Mouse (Mus musculus) megakaryocyte, adult 5-6 weeks (primary cell): ENCODE measurements at regions not wholly inside any gene's neighbourhood (a gene's known extent, or its start where the extent isn't known, plus 50 kb on each side); places are given as distances from the start of the nearest gene placed in this dataset.

Source experiments
- ATAC-seq: 2 replicates; pipeline ENCODE4 v1.8.0; 2016; ENCODE audit warnings: mild to moderate bottlenecking, inconsistent platforms; ENCODE audit not compliant: poor library complexity, severe bottlenecking

- no peak for ATAC-seq
Observed at GRCm38 (mm10) chr13:118849541-118849940, 179.9 kb downstream of the Fgf10 start.

GRCm38 (mm10) chr13:118850708-118851107 is 181.1 kb downstream of the Fgf10 start:
- ATAC-seq = no peak

GRCm38 (mm10) chr13:118886339-118886810 is 216.8 kb downstream of the Fgf10 start:
- ATAC-seq = no peak

DNA sequence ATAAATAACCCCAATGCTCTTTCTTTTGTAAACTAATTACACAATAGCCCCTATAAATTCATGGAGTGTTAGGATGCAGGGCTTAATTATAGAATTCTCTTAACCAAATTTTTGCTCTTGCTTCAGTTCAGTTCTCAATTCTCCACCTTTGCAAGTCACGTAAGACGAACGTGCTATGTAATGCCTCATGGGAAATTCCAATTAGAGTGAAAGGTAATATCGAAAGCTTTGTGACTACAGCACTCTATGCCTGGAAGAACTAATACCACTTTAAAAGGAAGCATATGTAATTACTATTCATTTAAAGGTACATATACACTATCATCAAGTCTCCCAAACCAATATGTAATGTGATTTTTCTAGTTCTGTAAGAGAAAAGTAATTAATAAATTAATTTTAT is 225.5 kb downstream of the Fgf10 start:
- no peak for ATAC-seq

- ATAC-seq = no peak
Observed at GRCm38 (mm10) chr13:118901950-118902349, 232.4 kb downstream of the Fgf10 start.

DNA sequence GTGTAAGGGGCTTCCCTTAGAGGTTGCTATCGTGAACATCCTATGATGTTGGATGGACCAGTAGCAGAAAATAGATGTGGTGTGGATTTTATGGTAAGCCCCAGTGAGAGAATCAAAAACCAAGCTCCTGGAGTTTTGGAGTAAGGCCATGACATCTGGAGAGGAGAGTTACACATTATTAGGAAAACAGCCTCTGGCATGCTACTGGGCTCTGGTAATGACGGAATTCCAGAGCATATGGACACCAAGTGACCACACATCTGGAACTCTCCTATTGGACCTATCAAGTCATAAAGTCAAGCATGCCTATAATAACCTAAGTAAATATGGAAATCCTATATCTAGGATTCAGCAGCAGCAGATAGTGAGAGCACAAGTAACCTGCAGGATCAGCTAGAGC is 240.8 kb downstream of the Fgf10 start:
- no peak for ATAC-seq

DNA sequence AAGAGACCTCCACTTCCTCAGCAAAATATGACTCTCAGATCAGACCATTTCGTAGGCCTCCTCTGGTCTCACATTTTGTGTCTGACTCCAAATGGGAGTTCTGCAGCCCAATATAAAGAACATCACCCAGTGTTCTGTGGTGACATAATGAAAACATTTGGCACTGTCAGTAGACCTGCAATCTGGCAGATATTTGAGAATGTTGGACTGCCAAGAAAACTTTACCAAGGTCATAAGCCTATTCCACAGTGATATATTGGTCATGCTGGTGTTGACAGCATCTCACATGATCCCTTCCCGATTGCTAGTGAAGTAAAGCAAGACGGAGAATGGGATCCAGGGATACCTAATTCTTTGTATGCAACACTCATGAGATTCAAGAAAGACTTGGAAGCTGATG is 271.2 kb downstream of the Fgf10 start:
- no peak for ATAC-seq

DNA sequence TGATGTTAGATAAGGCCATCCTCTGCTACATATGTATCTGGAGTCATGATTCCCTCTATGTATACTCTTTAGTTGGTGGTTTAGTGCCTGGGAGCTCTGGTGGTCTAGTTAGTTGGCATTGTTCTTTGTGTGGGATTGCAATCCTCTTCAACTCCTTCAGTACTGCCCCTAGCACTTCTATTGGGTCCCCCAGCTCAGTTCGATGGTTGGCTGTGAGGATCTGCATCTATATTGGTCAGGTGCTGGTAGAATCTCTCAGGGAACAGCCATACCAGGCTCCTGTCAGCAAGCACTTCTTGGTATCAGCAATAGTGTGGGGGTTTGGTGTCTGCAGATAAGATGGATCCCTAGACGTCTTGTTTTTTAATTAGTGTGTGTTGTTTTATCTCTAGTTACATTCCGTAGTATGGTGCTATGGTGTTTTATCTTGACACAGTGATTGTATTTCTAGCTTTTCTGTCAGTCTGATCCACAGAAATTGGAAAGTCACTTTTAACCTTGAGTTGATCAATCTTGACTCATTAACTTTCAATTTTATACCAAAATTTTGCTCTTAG is 296.6 kb downstream of the Fgf10 start:
- no peak for ATAC-seq

DNA sequence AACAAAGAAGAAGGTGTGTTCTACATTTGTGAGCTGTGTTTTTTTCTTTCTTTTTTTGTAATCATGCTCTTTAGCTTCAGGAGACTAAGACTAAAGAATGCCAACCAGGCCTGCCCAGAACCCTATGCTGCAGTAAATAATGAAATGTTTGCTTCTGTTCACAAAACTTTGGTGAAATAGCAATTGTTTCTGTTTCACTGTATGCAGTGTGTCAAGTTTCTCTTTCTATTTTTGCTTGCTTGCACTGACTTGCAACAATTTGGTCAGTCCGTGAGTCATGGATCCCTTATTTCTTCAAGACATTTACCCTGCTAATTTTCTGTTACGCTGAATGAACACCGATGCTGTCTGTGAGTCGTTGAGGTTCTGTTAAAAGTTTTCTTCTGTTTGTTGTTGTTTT is 298.1 kb downstream of the Fgf10 start:
- ATAC-seq = no peak

DNA sequence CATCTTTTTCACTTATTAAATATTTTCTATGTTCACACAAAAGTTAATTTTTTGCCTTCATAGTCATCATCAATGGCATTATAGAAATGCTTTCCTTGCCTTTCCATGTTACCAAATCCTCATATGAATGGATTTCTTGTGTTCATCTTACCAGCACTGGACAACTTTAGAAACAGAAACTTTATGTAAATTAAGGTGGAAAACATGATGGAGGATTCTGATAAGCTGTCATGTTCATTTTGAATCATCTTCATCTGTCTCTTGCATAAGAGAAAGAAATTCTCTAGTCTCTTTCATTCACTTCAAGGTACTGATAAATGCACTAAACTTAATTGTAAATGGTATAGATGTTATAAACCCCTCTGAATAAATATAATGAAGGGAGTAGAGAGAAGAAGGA is 305.4 kb downstream of the Fgf10 start:
- ATAC-seq = no peak

GRCm38 (mm10) chr13:118975519-118975918 is 305.9 kb downstream of the Fgf10 start:
- no peak for ATAC-seq

DNA sequence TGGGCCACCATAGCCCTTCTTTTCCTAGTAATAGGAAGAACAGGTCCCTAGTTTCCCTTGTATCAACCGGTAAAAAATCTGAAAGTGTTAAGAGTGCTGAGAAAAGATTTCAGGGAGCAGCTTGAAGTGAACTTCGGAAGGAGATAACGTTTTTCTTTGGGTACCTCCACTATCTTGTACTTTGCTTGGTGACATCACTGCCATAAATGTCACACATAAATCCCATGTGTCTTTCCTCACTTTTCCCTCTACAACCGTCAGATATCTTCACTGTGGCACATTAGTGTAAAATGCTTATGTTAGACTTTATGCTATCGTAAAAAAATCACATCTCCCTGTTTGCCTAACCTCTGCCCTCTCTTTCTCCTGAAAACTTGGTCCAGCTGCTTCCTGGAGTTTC is 309.9 kb downstream of the Fgf10 start:
- no peak for ATAC-seq

GRCm38 (mm10) chr13:118981196-118981810 is 311.7 kb downstream of the Fgf10 start:
- ATAC-seq = no peak

DNA sequence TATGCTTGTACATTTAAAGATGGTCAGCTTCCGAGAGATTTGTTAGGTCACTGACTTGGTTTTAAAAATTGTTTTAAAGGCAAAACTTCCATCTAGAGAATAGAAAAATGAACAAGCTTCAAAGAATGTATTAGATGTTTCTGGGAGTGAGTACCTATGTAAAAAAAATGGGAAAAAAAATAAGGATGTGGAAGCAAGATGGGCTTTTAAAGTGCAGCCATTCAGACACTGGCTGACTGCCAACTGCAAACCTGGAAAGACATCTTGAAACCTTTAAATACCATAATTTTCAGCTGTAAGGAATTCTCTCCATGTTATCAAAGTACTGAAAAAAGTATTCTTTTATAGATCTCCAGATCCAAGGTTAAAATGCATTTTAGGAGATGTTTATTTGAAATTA is 315.7 kb downstream of the Fgf10 start:
- ATAC-seq = no peak

GRCm38 (mm10) chr13:119025305-119025975 is 355.8 kb downstream of the Fgf10 start:
- ATAC-seq = no peak

DNA sequence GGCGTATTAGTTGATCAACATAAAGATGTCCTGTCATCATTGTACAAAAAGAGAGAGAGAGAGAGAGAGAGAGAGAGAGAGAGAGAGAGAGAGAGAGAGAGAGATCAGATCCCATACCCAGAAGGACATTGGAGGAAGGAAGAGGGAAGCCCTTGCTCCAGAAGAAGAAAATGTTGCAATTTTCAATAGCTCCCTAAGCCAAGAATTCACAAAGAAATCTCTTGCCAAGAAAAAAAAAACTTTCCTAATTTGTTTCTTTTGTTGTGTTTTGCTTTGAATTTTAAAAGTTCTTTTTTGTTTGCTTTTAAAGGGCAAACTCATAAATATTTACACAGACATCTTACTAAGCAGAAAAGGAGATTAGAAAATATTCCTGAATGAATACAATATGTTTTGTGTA is 370.0 kb downstream of the Fgf10 start:
- ATAC-seq = no peak

DNA sequence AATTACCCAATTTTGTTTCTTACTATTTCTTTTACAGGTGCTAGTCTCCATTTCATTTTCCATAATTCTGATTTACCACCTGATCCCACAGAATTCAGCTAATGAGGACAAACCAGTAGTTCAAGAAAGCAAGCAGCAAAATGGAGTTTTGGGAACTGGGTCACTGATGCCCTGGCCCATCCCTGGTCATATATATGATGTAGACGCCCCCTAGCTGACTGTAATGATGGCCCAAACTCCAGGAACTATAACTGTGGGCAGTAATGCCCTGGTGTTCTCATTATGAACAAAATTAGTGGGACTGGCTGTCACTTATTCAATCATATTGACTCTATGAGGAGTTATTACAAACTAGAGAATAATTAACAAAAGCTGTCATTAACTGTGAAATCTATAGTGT is 375.5 kb downstream of the Fgf10 start:
- no peak for ATAC-seq

DNA sequence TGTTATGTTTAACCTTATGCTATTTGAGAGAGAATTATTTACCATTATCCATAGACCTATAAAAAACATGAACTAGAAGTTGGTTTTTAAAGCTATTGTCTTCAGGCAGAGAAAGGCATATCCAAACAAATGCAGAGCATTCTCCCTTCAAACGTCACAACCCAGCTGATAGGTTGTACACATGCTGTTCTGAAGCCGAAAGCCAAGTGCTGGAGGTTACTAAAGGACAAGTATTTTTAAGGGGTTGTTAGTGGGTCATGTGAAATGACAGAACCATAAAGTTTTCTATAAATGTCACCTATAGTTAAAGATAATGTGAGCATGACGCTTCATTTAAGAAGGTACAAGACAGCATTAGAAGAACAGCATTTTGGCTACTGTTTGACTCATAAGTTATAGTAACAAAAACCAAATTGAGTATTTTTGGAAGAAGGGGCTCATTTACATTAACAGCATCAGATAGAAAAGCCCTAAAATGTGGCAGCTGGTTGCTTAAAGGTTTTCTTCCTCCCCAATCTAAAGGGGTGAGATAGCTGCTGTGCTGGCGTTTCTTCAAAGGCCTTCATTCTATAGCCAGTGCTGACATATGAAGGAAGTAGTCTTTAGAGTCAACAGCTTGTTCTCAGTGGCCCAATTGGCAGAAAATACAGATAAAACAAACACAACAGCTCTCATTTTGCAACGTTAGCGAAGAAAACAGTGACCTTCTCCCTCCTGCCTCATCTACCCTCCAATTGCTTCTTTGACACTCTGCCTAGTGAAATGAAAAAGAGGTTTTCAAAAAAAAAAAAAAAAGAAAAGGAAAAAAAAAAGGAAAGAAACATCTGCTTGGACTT is 359.4 kb upstream of the Paip1 start:
- no peak for ATAC-seq

- ATAC-seq = no peak
Observed at GRCm38 (mm10) chr13:119069581-119069936, 358.8 kb upstream of the Paip1 start.

DNA sequence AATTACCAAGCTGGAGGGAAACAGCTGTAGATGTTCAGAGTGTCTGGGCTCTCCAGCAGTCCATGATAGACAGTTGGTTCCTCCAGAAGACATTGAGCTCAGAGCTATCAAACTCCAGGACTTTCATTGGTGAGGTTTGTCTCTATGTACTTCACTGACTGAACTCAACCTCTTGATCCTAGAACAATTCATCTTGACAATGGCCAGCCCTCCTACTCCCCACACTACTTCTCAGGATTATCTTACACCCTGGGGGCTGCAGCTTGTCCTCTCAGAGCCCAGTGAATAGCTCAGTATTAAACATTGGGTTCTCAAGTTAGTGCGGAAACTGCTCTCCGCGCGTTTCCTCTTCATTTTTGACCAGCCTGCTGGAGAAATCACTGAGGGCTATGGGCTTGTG is 349.2 kb upstream of the Paip1 start:
- no peak for ATAC-seq

GRCm38 (mm10) chr13:119081691-119082090 is 346.7 kb upstream of the Paip1 start:
- ATAC-seq = no peak

DNA sequence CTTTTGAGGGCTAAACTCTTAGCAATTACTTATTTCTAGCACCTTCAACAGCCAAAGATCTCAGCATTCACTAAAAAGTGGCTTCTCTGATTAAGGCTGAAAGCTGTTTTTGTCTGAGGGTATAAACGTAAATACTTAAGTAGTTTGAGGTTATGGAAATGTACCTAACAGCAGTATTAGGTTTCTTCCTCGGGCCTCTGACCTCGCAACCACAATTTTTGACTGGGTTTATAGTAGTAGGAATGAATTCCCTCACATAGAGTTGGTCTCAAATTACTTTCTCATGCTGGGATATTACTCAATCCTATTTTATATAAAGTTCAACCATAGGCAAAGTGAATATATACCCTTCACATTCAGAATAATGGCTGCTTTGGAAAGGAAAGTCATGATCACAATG is 310.5 kb upstream of the Paip1 start:
- ATAC-seq = no peak
